Mouse (Mus musculus) left cerebral cortex, adult 2 months (tissue): ENCODE measurements around the gene Tas2r119. TPM values are rescaled to one million over a fixed set of nuclear protein-coding genes. Genes with fewer than 3 reads are reported as not detected.

Source experiments
- DNase-seq, 2 experiments: peaks; one replicate each; pipeline ENCODE4 v3.0.0; 2021 to 2022; ENCODE audit warnings: low spot score in 2 of 2, mixed read lengths in 1 of 2; ENCODE audit errors: extremely low spot score in 1 of 2
- H3K27ac ChIP-seq: fragments of 200-600 bp; 2 replicates; pipeline ENCODE4 v1.8.1; 2022
- H3K4me3 ChIP-seq: fragments of 200-600 bp; 2 replicates; pipeline ENCODE4 v1.8.1; 2022
- CTCF ChIP-seq: fragments of 200-600 bp; IDR thresholded peaks from 2 replicates; pipeline ENCODE4 v1.8.1; 2022; ENCODE audit warnings: antibody characterized with exemption, mild to moderate bottlenecking, moderate library complexity
- intact Hi-C: fragments of 180-260 bp; cut with DNase I; formaldehyde crosslinking; loops from one replicate; pipeline ENCODE4 v1.15.1; 2025
- long read RNA-seq, 2 experiments: library from polyadenylated mRNA; stranded (forward); transcript quantifications; one replicate each; pipeline ENCODE4 v2.0.0; 2021; ENCODE audit warnings: borderline mapping rate in 2 of 2
- total RNA-seq, 2 experiments: library from RNA; stranded (reverse); gene quantifications; 2 replicates each; pipeline ENCODE4 v1.2.3; 2021

Gene Tas2r119
- not detected for total RNA-seq
- long read RNA-seq, experiment 1, result 0 reads
- long read RNA-seq, experiment 2, result 0 reads

- intact Hi-C loops, result no loop called here
- Histone ChIP-seq H3K27ac (no peak within 1 kb of the TSS), H3K4me3 (no peak within 1 kb of the TSS)
- TF ChIP-seq CTCF, result no peak
- DNase-seq, result no peak
These were observed at the start of gene Tas2r119 for GRCm38 (mm10) chr15:32176989-32177388. Gene Tas2r119 (plus strand): TSS chr15:32177289.

DNA sequence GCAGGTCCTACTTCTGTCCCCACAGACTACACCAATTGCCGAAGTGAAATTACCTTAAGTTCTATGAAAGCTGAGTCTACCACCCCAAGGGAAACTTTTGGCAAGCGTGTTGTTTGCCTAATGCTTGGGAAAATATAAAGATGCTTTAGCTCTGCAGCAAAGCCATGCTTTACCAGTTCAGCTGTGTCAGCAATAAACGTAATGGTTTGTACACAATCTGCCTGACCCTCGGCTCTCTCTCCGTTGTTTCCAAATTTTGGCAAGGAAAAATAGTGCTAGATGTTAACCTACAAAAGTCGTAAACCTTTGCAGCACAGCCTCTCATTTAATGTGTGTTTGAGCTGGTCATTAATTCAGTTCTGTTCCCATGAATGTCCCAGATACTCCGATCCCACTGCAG is 44.8 kb upstream of the Tas2r119 start:
- DNase-seq, result no peak
- Histone ChIP-seq H3K27ac (no peak overlapping the region), H3K4me3 (no peak overlapping the region)
- TF ChIP-seq CTCF, result no peak
- intact Hi-C loops, result no loop called here

DNA sequence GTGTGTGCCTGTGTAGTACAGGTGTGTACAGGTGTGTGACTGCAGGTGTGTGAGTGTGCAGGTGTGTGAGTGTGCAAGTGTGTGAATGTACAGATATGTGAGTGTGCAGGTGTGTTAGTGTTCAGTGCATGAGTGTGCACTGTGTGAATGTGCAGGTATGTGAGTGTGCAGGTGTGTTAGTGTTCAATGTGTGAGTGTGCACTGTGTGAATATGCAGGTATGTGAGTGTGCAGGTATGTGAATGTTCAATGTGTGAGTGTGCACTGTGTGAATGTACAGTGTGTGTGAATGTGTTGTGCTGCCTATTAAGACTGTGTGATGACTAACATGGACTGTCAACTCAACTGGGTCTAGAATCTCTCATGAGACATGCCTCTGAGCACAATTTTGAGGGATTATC is 35.4 kb upstream of the Tas2r119 start:
- no peak for DNase-seq
- intact Hi-C loops, result no loop called here
- H3K27ac ChIP-seq, result no peak overlapping the region
- no peak overlapping the region for H3K4me3 ChIP-seq
- no peak for TF ChIP-seq CTCF

DNA sequence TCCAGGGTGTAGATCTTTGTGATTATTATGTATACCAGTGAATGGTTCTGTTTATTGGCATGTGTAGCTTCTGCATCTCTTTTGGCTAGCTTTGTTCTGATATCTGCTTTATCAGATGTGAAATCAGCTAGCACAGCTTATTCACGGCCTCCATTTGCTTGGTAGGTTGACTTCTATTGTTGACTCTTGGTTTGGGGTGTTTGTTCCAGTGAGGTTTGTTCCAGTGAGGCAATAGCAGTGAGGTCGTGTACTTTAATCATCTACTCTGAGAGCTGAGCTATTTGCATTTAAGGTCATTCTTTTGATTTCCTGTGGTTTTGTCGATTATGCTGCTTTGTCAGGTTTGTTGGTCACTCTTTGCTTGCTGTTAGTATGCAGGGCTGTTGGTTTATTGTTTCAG is 32.8 kb upstream of the Tas2r119 start:
- intact Hi-C loops, result no loop called here
- H3K27ac ChIP-seq, result no peak overlapping the region
- H3K4me3 ChIP-seq, result no peak overlapping the region
- no peak for DNase-seq
- TF ChIP-seq CTCF, result no peak

DNA sequence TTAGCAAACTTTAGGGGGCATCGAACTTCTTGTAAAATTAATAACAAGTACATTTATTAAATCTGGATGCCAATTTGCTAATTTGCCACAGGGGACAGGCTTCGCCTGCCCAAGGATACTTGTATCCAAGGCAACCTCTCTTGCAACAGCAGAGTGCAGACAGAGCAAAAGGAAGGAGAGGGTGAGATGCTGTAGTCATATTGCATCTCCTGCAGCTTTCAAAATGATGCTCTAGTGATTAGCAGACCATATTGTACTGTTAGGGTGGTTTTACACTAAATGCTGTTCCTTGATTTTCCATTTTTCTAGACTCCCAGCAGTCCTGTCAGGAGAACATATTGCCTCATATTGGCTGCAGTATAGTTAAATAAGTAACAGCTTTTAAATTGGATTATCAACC is 23.7 kb upstream of the Tas2r119 start:
- intact Hi-C loops, result no loop called here
- DNase-seq, result no peak
- Histone ChIP-seq H3K27ac (no peak overlapping the region), H3K4me3 (no peak overlapping the region)
- no peak for TF ChIP-seq CTCF

DNA sequence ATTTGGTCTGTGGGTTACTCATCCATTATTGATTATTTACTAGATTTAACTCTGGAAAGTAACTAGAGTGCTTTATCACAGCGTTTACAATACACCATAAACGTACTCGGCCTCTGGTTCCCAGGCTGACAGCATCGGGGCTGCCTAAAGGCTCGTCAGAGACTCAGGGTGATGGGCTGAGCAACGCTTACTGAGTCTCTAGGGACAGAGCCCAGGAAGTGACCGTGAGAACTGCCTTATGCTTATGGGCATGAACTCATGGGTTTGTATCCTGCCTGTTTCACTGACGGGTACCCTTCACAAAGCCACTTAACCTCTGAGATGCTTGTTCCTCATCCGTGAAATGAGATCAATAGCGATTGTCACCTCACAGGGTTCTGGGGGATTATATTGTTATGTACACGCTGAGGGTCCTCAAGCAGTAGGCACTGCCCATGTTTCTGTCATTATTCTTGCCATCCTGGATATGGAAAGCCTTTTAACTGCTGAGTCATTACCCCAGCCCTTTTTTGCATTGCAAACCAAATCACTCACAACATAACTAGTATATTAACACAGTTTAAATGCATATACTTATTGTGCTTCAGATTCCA is 23.1 kb upstream of the Tas2r119 start:
- no peak for TF ChIP-seq CTCF
- DNase-seq, result no peak
- Histone ChIP-seq H3K4me3 (no peak overlapping the region), H3K27ac (no peak overlapping the region)
- intact Hi-C loops, result no loop called here

- no peak for DNase-seq
- intact Hi-C loops, result no loop called here
- Histone ChIP-seq H3K4me3 (no peak overlapping the region), H3K27ac (no peak overlapping the region)
- TF ChIP-seq CTCF, result no peak
These were observed 21.0 kb upstream of the Tas2r119 start for GRCm38 (mm10) chr15:32156126-32156525.

DNA sequence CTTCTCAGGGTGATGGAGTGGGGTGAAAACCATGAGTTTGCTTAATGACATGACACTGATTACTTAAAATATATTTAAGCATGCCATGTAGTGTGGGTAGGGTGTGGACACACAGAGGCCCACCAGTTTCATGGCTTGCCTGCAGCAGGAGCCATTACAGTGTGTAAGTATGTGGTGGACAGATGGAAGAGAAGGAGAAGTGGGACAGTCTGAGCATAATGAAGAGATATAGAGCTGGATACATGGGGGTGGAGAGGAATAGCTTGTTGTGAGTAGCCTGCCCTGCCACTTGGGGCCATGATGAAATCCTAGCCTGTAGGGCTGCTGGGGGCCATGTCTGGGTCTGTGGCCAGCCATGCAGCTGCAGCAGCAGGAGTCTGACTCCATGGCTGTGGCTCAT is 16.8 kb upstream of the Tas2r119 start:
- intact Hi-C loops, result no loop called here
- Histone ChIP-seq H3K4me3 (no peak overlapping the region), H3K27ac (no peak overlapping the region)
- DNase-seq, result no peak
- no peak for TF ChIP-seq CTCF

- no peak overlapping the region for H3K27ac ChIP-seq
- H3K4me3 ChIP-seq, result no peak overlapping the region
- peak in 1 of 2 experiments; percentile 14 for DNase-seq
- no peak for TF ChIP-seq CTCF
- intact Hi-C loops, result no loop called here
These were observed 5.3 kb upstream of the Tas2r119 start for GRCm38 (mm10) chr15:32171764-32172163.

- H3K4me3 ChIP-seq, result no peak overlapping the region
- no peak overlapping the region for H3K27ac ChIP-seq
- no peak for TF ChIP-seq CTCF
- no peak for DNase-seq
- intact Hi-C loops, result no loop called here
These were observed 4.7 kb upstream of the Tas2r119 start for GRCm38 (mm10) chr15:32172175-32172987.

- H3K4me3 ChIP-seq, result no peak overlapping the region
- H3K27ac ChIP-seq, result no peak overlapping the region
- DNase-seq, result no peak
- TF ChIP-seq CTCF, result no peak
- intact Hi-C loops, result no loop called here
These were observed 4.1 kb upstream of the Tas2r119 start for GRCm38 (mm10) chr15:32172988-32173329.

DNA sequence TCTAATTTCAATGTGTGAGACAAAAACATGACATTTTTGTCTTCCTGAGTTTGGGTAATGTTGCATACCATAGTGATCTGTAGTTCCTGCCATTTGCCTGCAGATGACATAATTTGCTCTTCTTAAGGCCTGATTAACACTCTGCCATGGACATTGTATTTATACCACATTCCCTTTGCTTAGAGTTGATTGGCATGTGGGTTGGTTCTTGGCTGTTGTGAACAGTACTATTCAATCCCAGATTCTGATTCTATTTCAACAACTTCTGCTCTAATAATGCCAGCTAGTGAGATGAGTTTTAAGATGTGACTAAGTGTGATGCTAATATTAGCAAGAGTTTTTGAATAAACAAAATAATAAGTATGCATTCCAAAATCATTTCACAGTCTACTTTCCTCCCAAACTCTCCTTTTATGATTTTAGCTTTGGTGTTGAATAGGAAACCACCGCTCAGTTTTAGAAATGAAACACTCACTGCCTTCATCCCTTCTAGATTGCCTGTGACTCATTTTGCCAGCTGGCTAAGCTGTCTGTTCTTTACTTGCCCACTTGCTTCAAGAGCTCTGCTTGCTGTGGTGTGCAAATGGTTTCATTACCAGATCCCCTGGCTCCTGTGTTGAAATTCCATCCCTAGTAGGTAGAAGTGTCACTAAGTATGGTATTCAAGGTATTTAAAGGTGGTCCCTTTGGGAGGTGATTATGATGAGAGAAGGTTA is 3.1 kb downstream of the Tas2r119 start:
- intact Hi-C loops, result loop anchor here (5.0 kb wide), 1 partner anchor 252 kb away; no protein-coding TSS in a partner anchor
- no peak for TF ChIP-seq CTCF
- H3K4me3 ChIP-seq, result no peak overlapping the region
- peak; percentile 23 to 36 for DNase-seq
- H3K27ac ChIP-seq, result peak overlapping the region; percentile 28; the same call in 1 of the 2 replicates
